Mouse (Mus musculus): ENCODE data around the gene Nek2.

Gene Nek2

DNA sequence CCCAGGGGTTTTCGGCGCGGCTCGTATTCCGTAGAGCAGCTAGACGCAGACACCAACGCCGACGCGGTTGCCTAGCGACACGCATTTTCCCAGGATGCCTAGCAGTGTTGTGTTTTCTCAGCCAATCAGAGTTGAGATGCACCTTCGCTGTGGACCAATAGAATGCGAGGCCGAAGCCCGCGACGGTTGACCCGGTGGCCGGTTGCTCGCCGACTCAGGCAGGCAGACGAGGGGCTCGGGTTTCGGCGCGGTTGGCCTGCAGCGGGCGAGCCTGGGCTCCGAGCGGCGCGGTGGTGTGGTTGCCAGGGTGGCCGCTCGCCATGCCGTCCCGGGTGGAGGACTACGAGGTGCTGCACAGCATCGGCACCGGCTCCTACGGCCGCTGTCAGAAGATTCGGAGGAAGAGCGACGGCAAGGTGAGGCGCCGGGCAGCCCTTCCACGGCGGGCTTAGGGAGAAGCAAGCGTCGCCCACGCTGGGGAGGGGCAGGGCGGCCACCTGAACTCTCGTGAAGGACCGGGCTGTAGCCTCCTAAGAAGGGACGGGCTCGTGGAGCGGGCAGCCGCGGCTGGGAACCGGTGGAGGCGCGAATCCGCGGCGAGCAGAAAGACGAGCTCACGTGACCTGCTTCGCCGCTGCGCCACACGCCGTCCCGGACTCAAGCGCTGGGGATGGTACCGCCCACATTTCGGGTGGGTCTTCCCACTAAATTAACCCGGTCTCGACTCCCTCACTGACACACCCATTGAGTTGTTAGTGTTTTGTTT, at the start of gene Nek2:
Gene Nek2 (plus strand): TSS at position 119 of the 766 bp plus-strand sequence.
- in situ Hi-C loops (cut with MboI; ENCODE audit: unreplicated experiment in 2 of 2): loop anchor here (10.0 to 25.0 kb wide), 3 partner anchors 884 to 1073 kb away; partner anchors contain the start of gene Angel2 (in 2 of the 2)

DNA sequence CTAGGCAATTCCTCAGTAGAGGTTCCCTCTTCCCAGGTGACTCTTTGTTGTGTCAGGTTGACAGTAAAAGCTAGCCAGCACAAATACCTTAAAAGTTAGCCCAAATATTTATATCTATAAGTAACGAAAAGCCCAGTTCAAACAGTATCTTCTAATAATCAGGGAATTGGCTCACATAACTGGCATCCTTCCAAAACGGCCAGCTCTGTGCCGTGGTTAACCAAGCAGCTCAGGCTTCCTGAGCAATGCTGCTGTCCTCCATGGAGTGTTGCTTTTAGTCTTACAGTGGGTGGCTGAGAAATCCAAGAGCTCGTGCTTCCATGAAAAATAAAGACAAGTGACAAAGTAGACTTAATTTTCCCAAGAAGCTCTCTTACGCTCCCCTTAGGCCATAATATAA, 47.1 kb upstream of the Nek2 start:
- in situ Hi-C loops (cut with MboI; ENCODE audit: unreplicated experiment in 2 of 2): no loop called here

DNA sequence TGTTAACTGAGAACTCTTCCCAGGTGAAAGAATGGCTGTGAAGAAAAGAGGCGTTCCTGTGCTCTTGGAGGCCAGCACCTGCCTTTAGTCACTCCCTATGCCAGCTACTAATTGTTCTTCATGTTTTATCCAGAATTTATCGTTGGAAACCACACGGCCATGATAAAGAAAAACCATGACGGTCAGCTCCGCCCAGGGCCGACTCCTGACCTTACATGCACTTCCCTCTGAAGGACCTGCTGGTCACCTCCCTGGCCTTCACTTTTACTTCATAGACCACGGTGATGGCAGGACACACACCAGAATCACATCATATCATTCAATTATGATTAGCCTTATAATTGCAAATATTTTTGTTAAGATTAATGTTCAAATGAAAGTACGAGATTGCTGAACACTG, 46.1 kb upstream of the Nek2 start:
- in situ Hi-C loops (cut with MboI; ENCODE audit: unreplicated experiment in 2 of 2): no loop called here

DNA sequence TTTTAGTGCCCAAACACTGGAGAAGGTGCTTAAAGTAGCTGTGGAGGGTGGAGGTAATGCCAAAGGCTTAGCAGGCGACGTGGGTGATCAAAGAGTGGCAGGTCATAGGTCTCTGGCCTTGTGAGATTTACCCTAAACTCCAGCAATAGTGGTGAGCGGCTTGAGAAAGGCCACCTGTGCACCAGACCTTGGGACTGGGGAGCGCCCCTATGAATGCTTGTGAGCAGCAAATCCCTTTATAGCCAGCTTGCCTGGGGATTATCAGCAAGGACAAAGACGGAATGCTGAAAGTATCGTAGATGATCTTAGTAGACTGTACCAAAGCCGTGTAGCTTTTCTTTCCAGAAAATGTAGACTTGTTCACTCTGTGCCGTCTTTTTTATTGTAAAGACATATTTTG, 43.7 kb upstream of the Nek2 start:
- in situ Hi-C loops (cut with MboI; ENCODE audit: unreplicated experiment in 2 of 2): no loop called here

DNA sequence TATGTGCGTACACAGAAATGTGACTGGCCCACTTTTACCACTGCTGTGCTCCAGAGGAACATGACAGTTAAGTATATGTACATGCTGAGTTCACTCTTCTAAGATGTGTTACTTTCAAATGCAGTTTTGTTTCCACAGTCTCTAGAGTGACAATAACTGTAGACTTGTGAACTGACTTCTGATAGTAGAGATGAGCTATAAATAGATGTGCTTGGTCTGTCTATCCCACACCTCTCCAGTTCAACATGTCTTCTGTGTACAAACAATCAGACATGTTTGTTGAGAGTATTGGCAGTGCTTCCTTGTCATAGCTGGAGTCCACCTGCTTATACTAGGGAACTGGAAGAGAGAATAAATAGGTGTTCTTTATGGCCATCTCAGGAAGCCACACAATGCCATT, 40.8 kb upstream of the Nek2 start:
- in situ Hi-C loops (cut with MboI; ENCODE audit: unreplicated experiment in 2 of 2): no loop called here

DNA sequence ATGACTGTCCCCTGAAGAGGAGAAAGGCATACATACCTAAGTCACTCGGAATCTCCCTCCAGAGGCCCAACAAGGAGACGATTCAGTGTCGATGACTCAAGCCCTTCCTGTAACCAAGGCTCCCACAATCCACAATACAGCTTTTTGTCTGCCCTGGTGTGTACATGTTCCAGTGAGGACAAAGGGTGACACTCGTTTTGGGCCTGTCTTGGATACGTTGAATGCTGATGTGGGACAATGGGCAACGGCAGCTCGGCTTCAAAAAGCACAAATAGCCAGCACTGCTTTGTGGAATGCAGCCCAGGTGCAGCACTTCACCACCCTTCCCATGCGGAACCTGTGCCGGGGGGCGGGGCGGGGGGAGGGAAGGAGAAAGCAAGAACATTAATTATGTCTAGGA, 36.1 kb upstream of the Nek2 start:
- in situ Hi-C loops (cut with MboI; ENCODE audit: unreplicated experiment in 2 of 2): no loop called here

DNA sequence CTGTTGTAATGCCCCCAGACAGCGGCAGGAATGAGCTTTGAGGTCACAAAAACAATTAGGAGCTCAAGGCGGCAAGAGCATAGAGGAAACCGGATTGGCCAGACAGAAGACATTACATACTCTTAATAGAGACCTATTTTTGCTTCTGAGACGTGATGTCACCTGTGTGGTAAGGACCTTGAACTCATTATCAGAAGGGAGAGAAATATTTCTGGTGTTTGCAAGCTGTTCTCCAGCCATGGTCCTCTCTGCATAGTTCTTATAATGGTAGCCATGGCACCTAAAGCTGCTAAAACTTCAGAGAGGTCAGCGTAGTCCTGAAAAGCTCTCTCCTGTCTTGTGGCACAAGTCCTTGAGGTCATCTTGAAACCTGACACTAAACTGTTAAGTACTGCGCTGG, 35.0 kb upstream of the Nek2 start:
- in situ Hi-C loops (cut with MboI; ENCODE audit: unreplicated experiment in 2 of 2): no loop called here

DNA sequence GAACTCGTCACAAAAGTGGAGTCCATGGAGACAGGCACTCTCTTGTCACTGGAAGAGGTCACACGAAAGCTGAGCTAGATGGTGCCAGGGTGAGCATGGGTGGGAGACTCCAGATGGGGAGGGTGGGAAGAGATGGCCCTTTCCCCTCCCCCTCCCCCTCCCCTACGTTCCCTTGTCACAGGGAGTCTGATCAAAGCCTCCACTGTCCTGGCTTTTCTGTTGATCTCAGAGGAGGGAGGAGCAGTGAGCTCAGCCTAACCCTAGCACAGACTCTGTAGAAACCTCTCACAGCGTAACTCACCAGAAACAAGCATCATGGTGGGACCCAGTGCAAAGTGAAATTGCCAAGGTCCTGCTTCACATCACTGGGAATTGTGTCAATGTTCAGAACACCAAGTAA, 33.9 kb upstream of the Nek2 start:
- in situ Hi-C loops (cut with MboI; ENCODE audit: unreplicated experiment in 2 of 2): no loop called here

DNA sequence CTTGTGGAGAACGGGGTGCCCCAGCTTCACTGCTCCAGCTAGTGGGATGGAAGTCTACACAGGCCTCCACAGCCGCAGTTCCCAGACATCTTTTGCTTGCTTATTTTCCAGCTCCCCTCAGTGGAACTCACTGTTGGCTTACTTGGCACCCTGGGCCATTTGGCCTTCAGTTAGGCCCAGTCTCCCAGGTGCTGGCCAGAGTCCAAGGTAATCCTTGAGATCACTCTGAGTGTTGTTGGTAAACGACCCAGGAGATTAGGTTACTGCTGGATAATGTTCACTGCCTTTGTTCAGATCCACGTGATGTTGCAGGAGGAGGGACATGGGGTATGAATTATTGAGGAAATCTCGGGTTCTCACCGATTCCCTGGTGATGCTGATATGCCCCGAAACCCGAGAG, 28.3 kb upstream of the Nek2 start:
- in situ Hi-C loops (cut with MboI; ENCODE audit: unreplicated experiment in 2 of 2): no loop called here

DNA sequence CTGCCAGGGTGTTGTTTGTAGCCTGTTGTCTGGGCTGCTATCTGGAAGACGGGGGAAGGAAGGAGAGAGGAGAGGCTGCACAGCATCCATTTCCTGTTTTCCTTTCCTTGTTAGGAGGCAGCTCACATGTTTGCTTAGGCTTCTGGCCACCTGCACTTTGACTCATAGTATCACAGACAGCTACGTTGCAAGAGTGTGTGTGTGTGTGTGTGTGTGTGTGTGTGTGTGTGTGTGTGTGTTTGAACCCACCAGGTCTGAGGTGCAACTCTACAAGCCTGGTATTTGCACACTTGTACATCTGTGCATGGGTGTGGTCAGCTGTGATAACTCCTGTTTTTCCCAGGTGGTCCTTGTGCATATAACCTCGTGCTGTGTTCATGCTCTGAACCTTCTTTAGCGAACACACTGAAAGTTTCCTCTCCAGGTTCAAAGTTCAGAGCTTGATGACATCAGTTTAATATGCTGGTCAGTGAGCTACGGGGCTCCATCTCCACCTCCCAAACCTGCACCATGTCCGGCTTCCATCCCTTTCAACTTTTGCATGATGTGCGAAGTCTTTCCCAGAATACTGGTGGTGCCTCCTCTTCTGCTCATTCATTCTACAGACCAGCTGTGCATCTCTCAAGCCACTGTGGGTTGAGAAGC, 27.2 kb upstream of the Nek2 start:
- in situ Hi-C loops (cut with MboI; ENCODE audit: unreplicated experiment in 2 of 2): no loop called here

DNA sequence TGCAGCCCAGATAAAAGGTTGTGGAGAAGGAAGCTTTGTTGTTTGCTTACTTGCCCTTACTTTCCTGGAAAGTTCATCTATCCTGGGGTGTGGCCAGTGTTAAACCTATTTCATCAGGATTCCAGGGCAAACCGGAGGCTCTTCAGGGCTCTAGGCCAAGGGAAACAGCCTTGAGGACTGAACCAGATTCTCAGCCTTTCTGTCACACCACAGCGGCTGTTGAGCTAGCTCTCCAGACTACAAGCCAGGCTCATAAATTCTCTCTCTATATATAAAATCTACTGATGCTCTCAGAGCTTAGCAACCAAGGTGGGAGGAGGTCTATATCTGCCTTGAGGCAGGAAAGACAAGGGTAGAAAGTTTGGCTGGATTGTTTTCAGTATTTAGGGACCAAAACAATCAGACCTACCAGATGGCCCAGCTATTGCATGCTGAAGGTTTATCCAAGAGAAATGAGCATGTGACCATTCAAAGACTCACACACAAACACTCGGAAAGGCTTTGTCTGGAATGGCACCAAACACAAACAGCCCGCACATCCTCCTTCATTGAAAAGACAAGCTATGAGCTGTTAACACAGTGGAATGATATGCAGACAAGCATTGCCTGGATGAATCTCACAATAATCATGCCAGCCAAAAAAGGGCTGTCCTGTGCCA, 24.9 kb upstream of the Nek2 start:
- in situ Hi-C loops (cut with MboI; ENCODE audit: unreplicated experiment in 2 of 2): no loop called here

DNA sequence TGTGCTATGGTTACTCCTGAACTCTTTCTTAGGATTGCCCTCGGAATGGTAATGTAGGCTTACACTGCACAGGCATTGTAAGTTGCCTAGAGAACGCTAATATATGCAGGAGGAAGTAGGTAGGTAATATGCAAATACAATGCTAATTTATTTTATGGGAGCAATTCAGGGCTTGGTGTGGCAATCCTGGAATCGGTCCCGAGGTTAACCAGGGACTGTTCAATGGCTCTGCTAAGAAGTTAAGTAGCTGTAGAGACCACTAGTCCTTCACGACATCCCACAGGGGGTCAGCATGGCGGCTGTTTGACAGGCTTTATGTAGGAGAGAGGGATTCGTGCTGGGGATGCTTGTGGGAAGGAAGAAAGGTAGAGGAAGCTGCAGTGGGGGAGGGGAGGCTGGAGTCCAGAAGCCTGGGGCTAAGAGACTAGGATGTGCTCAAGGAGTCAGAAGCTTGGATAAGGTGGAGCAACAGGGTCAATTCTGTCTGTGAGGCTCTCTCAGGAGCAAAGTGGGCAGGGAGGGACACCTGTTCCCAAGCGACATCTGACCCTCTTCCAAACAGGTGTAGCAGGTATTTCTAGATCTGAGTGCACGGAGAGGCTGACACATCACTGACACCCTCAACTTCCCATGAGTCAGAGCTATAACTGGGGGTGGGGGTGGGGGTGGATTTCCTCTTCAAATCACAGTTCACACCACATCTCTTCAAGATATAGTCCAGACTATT, 19.0 kb upstream of the Nek2 start:
- in situ Hi-C loops (cut with MboI; ENCODE audit: unreplicated experiment in 2 of 2): loop anchor here in 1 of 2 experiments (25.0 kb wide), 1 partner anchor 865 kb away; the partner anchor contains the start of gene Angel2

DNA sequence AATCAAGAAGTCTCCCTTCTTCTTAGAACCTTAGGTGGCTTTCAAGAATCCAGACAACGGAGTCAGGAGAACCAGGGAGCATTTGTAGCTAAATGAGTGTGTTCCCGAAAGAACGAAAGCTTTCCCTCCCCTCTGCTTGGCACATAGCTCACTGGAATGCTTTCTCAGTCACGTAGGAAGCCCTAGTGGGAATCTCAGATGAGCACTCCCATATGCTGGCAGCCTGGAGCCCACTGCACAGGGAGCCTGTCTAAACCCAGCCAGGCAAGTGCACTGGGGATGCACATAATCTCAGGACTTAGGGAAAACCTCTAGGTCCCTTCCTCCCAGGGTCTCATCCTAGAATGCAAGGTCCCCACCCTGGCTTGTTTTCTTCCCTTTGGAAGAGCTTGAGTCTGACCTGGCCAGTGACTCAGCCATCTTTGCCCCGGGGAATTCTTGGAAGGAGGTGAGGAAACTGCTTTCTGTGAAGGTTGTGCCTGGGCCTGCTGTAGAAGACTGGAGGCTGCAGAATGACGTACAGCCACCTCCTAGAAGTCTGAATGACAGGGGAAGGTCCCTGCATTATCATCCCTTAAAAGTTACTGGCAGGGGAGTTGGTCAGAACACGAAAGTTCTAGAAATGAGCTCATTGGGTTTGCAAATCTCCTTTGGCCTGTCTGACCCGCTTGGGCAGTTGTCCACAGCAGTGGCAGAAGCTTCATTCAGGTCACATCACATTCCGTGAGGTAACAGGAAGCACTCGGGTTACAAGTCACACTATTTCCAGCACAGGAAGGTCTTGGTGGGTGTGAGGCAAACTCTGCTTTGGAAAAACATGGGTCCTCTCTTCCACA, 18.2 kb upstream of the Nek2 start:
- in situ Hi-C loops (cut with MboI; ENCODE audit: unreplicated experiment in 2 of 2): loop anchor here in 1 of 2 experiments (25.0 kb wide), 1 partner anchor 866 kb away; the partner anchor contains the start of gene Angel2

DNA sequence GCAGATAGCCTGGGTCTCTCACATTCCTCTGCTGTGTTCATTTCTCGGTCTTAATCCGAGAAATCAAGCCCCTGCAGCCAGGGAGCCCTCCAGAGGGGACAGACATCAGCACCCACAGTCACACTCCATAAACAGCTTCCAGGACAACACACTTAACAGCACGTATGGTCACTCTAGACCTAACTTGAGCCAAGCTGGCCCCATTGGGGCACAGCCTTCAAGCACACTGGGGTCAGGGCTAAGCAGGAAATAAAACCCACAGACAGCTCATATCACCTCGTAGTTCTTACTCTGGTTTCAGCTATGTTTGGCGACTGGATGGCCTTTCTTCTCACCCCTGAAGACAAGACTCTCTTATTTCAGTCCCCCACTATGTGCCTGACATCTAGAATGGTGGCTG, 16.5 kb upstream of the Nek2 start:
- in situ Hi-C loops (cut with MboI; ENCODE audit: unreplicated experiment in 2 of 2): loop anchor here in 1 of 2 experiments (25.0 kb wide), 1 partner anchor 867 kb away; the partner anchor contains the start of gene Angel2

DNA sequence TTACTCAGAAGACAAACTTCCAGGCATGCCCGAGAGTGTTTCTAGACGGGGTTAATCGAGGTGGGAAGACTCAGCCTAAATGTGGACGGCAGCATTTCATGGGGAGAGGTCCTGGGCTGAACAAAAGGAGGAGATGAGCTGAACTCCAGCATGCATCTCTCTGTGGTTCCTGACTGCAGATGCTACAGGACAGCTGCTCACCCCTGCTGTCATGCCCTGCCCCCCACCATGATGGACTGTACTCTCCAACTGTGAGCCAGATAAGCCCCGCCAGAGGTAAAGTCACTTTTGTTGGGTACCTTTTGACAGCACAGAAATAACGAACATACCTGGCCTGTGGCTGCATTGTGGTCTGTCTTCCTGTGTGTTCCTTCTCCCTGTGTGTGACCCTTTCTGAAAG, 15.5 kb upstream of the Nek2 start:
- in situ Hi-C loops (cut with MboI; ENCODE audit: unreplicated experiment in 2 of 2): loop anchor here in 1 of 2 experiments (25.0 kb wide), 1 partner anchor 868 kb away; the partner anchor contains the start of gene Angel2

DNA sequence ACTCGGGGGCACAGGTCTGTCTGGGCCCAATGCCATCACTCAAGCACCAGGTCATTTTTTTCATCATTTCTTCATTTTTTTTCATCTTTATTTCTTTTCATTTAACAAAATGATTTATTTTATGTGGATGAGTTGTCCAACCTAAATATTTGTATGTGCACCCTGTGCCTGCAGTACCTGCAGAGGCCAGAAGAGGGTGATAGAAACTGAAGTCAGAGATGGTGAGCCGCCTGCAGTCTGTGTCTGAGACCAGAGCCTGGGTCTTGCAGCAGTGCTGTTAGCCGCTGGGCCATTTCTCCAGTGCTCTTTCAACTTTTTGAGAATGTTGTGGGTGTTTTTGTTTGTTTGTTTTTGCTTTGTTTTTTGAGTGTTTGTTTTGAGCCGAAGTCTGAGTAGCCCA, 14.5 kb upstream of the Nek2 start:
- in situ Hi-C loops (cut with MboI; ENCODE audit: unreplicated experiment in 2 of 2): loop anchor here in 1 of 2 experiments (25.0 kb wide), 1 partner anchor 869 kb away; the partner anchor contains the start of gene Angel2

DNA sequence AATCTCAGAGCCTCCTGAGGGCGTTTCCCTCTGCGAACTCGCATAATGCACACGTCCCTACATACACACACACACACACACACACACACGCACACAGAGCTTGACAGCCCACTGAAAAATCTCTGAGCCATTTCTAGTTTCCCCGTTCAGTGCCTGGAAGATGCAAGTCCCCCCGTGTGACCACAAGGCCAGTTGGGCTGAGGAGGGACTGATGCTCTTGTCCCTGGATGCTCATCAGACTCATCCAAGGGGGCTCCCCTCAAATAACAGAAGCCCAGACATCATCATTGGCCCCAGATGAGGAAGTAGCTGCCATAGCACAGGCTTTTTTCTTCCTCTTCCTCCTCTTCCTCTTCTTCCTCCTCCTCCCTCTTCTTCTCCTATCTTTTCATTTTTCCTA, 13.3 kb upstream of the Nek2 start:
- in situ Hi-C loops (cut with MboI; ENCODE audit: unreplicated experiment in 2 of 2): loop anchor here in 1 of 2 experiments (25.0 kb wide), 1 partner anchor 871 kb away; the partner anchor contains the start of gene Angel2

DNA sequence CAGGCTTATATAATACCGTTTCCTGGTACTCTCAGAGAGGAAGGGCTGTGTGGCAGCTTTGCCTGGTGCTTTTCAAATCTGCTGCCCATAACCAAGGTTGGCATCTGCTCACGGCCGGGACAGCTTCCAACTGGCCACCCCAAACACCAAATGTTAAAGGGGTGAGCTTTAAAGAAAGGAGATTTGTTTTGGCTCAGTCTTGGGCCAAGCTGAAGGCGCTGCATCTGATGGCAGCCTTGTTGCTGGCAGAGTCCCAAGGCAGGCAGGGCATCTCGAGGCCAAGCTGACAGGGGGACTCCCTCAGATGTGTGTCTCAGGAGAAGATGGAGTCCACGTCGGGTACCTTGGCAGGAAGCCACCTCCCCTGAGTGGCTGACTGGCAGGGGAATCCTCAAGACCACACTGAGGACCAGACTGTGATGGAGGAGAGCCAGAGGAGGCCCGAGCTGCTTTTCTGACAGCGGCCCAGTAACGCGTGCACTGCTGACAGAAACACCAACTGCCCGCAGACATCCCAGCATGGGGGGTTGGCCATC, 12.5 kb upstream of the Nek2 start:
- in situ Hi-C loops (cut with MboI; ENCODE audit: unreplicated experiment in 2 of 2): loop anchor here in 1 of 2 experiments (25.0 kb wide), 1 partner anchor 871 kb away; the partner anchor contains the start of gene Angel2

DNA sequence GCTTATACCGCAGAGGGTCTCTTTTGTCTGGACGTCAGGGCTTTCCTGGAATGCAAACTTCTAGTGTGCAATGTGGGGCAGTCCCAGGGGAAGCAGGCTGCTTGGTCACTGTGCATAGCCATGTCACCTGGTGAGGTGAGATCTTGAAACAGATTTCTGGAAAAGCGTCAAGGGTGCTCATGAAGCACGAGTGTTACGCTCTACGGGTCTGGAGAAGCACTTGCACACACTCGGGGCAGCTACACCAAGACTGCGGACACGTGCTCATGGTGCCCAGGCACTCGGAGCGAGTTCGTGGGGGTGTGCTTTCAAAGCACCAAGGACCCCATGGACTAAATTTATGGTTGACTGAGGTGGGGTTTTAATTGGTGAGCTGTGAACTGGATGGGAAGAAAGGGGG, 9.5 kb upstream of the Nek2 start:
- in situ Hi-C loops (cut with MboI; ENCODE audit: unreplicated experiment in 2 of 2): loop anchor here (5.0 to 25.0 kb wide), 6 partner anchors 89 to 874 kb away; partner anchors contain the start of gene Angel2 (in 1 of the 2)
